In the genomic region with DNA sequence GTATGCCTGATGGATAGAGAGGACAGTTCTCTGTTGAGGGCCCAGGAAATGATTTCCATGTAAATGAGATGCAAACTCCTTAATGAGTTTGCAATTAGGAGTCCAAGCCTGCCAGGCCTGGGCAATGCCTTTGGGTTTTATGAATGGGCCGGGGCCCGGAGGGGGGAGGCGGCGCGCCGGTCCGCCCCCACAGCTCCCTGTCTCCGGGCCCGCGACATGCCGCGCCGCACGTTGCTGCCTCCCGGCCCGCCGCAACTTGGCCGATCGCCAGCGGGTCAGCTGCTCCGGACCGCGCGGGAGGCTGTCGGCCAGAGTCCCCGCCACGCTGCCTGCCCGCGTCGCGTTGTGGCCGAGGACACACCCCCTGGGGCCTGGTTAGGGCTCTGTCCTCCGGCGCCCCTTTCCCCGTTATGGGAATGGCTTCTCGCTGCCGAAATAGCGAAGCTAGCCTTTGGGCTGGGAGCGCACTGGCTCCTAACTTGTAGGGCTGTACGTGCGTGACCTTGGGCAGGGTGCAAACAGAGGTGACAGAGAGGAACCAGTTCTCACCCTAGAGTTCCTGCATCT, we compare ENCODE assay signal across 8 mouse cellular contexts. TPM values are rescaled to one million over a fixed set of nuclear protein-coding genes. Genes with fewer than 3 reads are reported as not detected.
DNase-seq lines count a peak whose midpoint lies in the region; ATAC-seq lines count a peak whose summit lies in the region.

Gene 1600014C23Rik, minus strand, starts transcription at position 110 of the 567 bp plus-strand sequence.

- H3K9ac ChIP-seq in limb, embryonic 12.5 days (replicated peaks), result peak within 1 kb of the TSS; percentile 74

- peak; percentile 53 to 70 for DNase-seq in left cerebral cortex, adult 18-20 months (ENCODE audit: low spot score in 2 of 2)
- no peak for DNase-seq in left cerebral cortex, adult 11 months (ENCODE audit: low spot score)
- peak; percentile 68 to 73 for DNase-seq in cerebellum, postnatal 36 days
- peak; percentile 66 for DNase-seq in gastrocnemius, postnatal 14 days
- DNase-seq in kidney, adult 18-20 months, result peak; percentile 80
- peak; percentile 64 for DNase-seq in neural tube, embryonic 10.5 days (ENCODE audit: extremely low spot score, low spot score)
- DNase-seq in spleen, postnatal 14 days (ENCODE audit: low spot score in 2 of 2), result no peak

- no peaks in the 10 kb centered on the region for H3K9me3 ChIP-seq in limb, embryonic 12.5 days

- peak within 1 kb of the TSS; percentile 41 for H3K4me3 ChIP-seq in limb, embryonic 12.5 days (replicated peaks)

- ATAC-seq in limb, embryonic 12.5 days (ENCODE audit: insufficient number of reproducible peaks, insufficient read depth, low FRiP score, low TSS enrichment, low read depth), result no peak

- peaks cover 13% of the 10 kb centered on the region for H3K27me3 ChIP-seq in limb, embryonic 12.5 days

- WGBS in limb, embryonic 12.5 days, result 1% methylated on average over 41 of the region's 41 CpGs

- H3K36me3 ChIP-seq in limb, embryonic 12.5 days, result no peaks in the 10 kb centered on the region

- intact Hi-C loops in gastrocnemius, postnatal 14 days (cut with DNase I; ENCODE audit: low total_unique reads), result loop anchor here (5.0 kb wide), 1 partner anchor 398 kb away; no protein-coding TSS in a partner anchor

- peak within 1 kb of the TSS; percentile 87 for H3K4me2 ChIP-seq in limb, embryonic 12.5 days

- 0 out of 2 replicates have a peak within 1 kb of the TSS, but pooled peaks have one; percentile 8 for H3K27ac ChIP-seq in limb, embryonic 12.5 days

- H3K4me1 ChIP-seq in limb, embryonic 12.5 days (replicated peaks), result peaks cover 57% of the 10 kb centered on the region

RNA-seq across cellular contexts. Expression of gene 1600014C23Rik, which starts in this region (rescaled TPM):
- not detected for total RNA-seq in left cerebral cortex, adult 18-20 months (2021)
- total RNA-seq in gastrocnemius, postnatal 14 days (2021), result not detected
- not detected in 2 replicates for polyA plus RNA-seq in limb, embryonic 12.5 days (2016; fragmentation: Nextera tagmentation; extraction: Ambion mirVana)

Comparison
In these comparisons a context has a peak if more than half of its experiments do, and no peak if none do; other contexts are left out.
1. Peak in DNase-seq in left cerebral cortex, adult 18-20 months; RNA of the gene not detected or under 1 TPM.
2. Peak in DNase-seq in gastrocnemius, postnatal 14 days; RNA of the gene not detected or under 1 TPM.
3. DNase-seq: peak in cerebellum, postnatal 36 days (2 of 2), kidney, adult 18-20 months (single experiment) and neural tube, embryonic 10.5 days (single experiment); none in left cerebral cortex, adult 11 months (single experiment) and spleen, postnatal 14 days (0 of 2).